Mouse (Mus musculus) lung, embryonic 15.5 days (tissue): Measurements from ENCODE around the gene Fbxo47. TPM values are rescaled to one million over a fixed set of nuclear protein-coding genes. Genes with fewer than 3 reads are reported as not detected.

ENCODE experiments used
- ATAC-seq: fragments of 200-750 bp; cut with Nextera tagmentation; 2 replicates; pipeline ENCODE4 v1.8.0; 2017; ENCODE audit warnings: moderate number of reproducible peaks, borderline replicate concordance; ENCODE audit not compliant: low FRiP score, low TSS enrichment; ENCODE audit errors: extremely low read depth
- H3K27ac ChIP-seq: fragments of 300-500 bp; sonication (generic); 2 replicates; pipeline ENCODE4 v1.5.1; 2015; ENCODE audit warnings: moderate library complexity, mild to moderate bottlenecking, inconsistent platforms
- H3K27me3 ChIP-seq: fragments of 300-500 bp; sonication (generic); 2 replicates; pipeline ENCODE4 v1.6.1; 2015; ENCODE audit warnings: inconsistent platforms
- H3K36me3 ChIP-seq: fragments of 300-500 bp; sonication (generic); 2 replicates; pipeline ENCODE4 v1.6.1; 2015; ENCODE audit warnings: inconsistent platforms
- H3K4me1 ChIP-seq: fragments of 300-500 bp; sonication (generic); 2 replicates; pipeline ENCODE4 v1.6.1; 2015; ENCODE audit warnings: inconsistent platforms
- H3K4me2 ChIP-seq: fragments of 300-500 bp; sonication (generic); 2 replicates; pipeline ENCODE4 v1.6.1; 2015; ENCODE audit warnings: inconsistent platforms, mild to moderate bottlenecking, moderate library complexity
- H3K4me3 ChIP-seq: fragments of 300-500 bp; sonication (generic); 2 replicates; pipeline ENCODE4 v1.5.1; 2015; ENCODE audit warnings: mild to moderate bottlenecking, inconsistent platforms
- H3K9ac ChIP-seq: fragments of 300-500 bp; sonication (generic); 2 replicates; pipeline ENCODE4 v1.6.1; 2015; ENCODE audit warnings: inconsistent platforms
- H3K9me3 ChIP-seq: fragments of 300-500 bp; sonication (generic); 2 replicates; pipeline ENCODE4 v1.6.1; 2016; ENCODE audit warnings: inconsistent platforms
- WGBS: fragments of 180-500 bp; shearing (Covaris S2); methylation state at CpG from one replicate; pipeline ENCODE4 v1.1.7; 2015; 5-methylcytosine and 5-hydroxymethylcytosine counted together
- polyA plus RNA-seq: library from polyadenylated mRNA; unstranded; fragments of >200 nt; fragmentation: Nextera tagmentation; extraction: Ambion mirVana; gene quantifications from 2 replicates; pipeline ENCODE4 v1.2.1, GENCODE M21; 2015

Fbxo47 gene
- 0.42 and 0.64 TPM in 2 replicates for polyA plus RNA-seq

DNA sequence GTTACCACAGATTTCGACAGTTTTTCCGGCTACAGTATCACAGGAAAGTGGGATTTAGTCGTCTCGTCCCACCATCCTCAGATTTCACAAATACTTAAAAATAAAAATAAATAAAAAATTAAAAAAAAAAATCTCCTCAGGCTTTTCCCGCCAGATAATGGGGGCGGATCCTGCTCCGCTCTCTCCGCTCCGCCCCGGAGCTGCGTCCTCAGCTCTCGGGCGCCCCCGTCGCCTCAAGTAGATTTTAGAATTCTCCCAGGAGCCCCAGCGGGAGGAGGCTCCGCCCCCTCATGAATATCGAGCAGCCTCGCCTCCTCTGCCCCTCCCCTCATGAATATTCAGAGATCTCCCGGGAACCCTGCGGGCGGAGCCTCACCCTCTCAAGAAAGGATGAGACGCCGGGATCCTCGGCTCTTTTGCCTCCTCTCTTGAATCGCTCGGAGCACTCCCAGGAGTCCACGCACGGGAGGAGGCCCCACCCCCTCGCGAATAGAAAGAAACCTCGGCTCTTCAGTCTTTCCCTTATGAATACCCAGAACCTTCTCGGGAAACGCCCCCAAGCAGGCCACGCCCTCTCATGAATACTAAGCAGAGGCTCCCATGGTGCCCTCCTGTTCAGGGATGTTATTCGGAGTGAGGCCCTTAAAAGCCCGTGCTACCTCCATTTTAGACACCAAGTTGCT is at the start of gene Fbxo47:
Fbxo47 (minus strand) TSS at position 237 of the 683 bp plus-strand sequence.
- peak within 1 kb of the TSS; percentile 67 for H3K4me2 ChIP-seq
- no peaks in the 10 kb centered on the region for H3K27me3 ChIP-seq
- peak; percentile 97 for ATAC-seq
- under 1% methylated on average over 37 of the region's 37 CpGs for WGBS
- peak within 1 kb of the TSS; percentile 59 for H3K4me3 ChIP-seq
- no peaks in the 10 kb centered on the region for H3K9me3 ChIP-seq
- no peaks in the 10 kb centered on the region for H3K4me1 ChIP-seq
- H3K9ac ChIP-seq = peak within 1 kb of the TSS; percentile 45
- H3K27ac ChIP-seq = peak within 1 kb of the TSS; percentile 90
- no peaks in the 10 kb centered on the region for H3K36me3 ChIP-seq

DNA sequence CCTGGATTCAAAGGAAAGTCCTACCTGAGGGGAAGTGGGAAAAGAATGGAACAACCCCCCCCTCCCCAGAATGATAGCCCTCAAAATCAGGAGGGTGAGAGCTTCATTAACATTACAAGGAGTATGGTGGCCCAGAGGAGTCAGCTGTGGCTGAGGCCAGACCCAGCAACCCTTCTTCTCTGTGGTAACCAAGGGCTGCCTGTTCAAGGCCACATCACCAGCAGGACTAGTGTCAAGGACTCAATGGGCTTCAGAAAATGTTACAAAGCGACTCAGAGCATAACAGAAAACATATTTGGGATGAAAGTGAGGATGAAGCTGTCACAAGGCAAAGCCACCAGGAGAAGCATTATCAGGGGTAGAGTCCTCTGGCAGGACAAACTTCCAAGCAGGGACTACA is 49.6 kb upstream of the Fbxo47 start:
- no peak overlapping the region for H3K4me3 ChIP-seq
- H3K36me3 ChIP-seq = no peaks in the 10 kb centered on the region
- H3K4me2 ChIP-seq = no peak overlapping the region
- H3K4me1 ChIP-seq = no peaks in the 10 kb centered on the region; the same call in 1 of the 2 replicates
- no peaks in the 10 kb centered on the region for H3K9me3 ChIP-seq
- H3K27ac ChIP-seq = no peak overlapping the region
- WGBS = 63% methylated on average over 1 of the region's 1 CpGs
- ATAC-seq = no peak
- H3K9ac ChIP-seq = no peak overlapping the region
- no peaks in the 10 kb centered on the region for H3K27me3 ChIP-seq

DNA sequence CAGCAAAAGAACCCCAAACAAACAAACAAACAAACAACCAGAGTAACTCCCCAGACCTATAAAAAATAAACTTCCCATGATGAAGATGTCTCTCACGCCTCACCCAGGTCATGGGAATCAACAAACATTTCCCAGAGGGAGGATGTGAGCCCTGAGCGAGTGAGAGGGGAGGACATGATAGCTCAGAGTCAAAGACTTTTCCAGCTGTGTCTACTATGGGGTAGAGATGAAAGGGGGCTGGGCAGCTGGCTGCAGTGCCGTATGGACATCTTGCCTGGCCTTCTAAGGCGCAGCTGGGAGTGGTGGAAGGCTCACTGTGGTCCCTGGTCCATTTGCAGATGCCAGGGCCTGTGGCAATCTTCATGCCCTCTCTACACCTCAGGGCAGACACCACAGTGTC is 45.0 kb upstream of the Fbxo47 start:
- no peaks in the 10 kb centered on the region for H3K9me3 ChIP-seq
- no peaks in the 10 kb centered on the region for H3K36me3 ChIP-seq
- H3K4me2 ChIP-seq = no peak overlapping the region
- H3K27ac ChIP-seq = no peak overlapping the region
- H3K9ac ChIP-seq = no peak overlapping the region
- no peak overlapping the region for H3K4me3 ChIP-seq
- WGBS = 43% methylated on average over 4 of the region's 4 CpGs
- no peak for ATAC-seq
- no peaks in the 10 kb centered on the region for H3K27me3 ChIP-seq
- H3K4me1 ChIP-seq = no peaks in the 10 kb centered on the region

DNA sequence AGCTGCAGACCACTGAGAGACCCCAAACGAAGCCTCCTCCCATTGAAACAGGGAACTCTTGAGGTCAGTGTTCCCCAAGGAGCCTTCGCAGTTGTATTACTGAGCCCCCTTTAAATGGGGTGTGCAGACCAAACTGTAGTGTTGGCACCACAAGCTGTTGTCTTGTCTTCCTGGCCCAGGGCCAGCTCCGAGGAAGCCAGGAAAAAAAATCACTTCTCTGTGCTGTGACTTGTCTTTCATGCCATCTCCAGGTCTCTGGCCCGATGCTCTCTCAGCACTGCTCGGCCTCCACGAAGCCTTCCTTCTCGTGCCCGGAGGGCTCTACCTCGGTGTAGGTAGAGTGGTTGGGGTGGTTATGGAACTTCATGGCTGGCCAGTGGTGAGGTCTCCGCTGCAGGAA is 40.3 kb upstream of the Fbxo47 start:
- H3K27ac ChIP-seq = no peak overlapping the region
- ATAC-seq = no peak
- no peaks in the 10 kb centered on the region for H3K9me3 ChIP-seq
- H3K4me1 ChIP-seq = no peaks in the 10 kb centered on the region
- no peaks in the 10 kb centered on the region for H3K36me3 ChIP-seq
- no peak overlapping the region for H3K9ac ChIP-seq
- no peak overlapping the region for H3K4me3 ChIP-seq
- no peaks in the 10 kb centered on the region for H3K27me3 ChIP-seq
- WGBS = 91% methylated on average over 10 of the region's 10 CpGs
- no peak overlapping the region for H3K4me2 ChIP-seq

DNA sequence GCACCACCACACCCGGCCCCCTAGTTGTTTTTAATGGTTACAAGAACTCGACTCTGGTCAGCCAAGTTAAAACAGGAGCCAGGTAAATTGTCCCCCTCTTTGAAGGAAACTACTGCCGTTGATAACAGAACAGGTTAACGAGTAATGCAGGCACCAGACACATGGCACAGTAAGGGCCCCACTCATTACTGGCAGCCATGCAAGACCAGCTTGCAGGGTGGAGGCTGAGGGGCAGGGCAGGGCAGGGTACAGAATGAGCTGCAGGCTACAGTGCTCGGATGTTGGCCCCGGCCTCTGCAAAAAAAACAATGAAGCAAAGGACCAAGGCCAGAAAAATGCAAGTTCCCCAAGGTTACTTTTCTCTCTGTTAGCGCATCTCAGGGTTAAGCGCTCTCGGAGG is 39.7 kb upstream of the Fbxo47 start:
- no peaks in the 10 kb centered on the region for H3K27me3 ChIP-seq
- no peaks in the 10 kb centered on the region for H3K36me3 ChIP-seq
- H3K27ac ChIP-seq = no peak overlapping the region
- ATAC-seq = no peak
- no peaks in the 10 kb centered on the region for H3K4me1 ChIP-seq
- WGBS = 81% methylated on average over 9 of the region's 9 CpGs
- no peak overlapping the region for H3K4me2 ChIP-seq
- H3K9ac ChIP-seq = no peak overlapping the region
- H3K4me3 ChIP-seq = no peak overlapping the region
- no peaks in the 10 kb centered on the region for H3K9me3 ChIP-seq

DNA sequence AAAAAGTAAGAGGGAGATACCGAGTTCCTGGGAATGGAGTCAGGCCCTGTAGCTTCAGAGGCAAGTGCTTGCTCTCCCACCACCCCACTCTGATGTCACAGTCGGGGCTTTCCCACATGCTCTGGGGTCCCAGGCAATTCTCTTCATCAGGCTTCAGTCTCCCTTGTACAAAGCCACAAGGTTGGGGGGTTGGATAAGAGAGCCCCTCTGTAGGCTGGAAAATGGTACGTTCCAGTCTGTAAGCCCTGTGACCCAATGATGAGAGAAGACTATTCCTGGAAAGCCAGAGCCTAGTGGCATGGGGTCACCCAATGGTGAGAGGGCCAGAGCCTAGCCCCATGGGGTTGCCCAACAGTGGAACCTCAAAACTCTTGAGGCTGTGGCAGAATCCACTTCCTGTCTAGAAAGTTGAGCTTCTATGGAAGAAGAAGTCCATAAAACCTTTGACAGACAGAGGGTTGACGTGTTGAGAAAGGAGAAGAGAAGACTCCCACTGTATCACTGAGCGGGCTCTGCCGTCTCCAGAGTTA is 32.1 kb upstream of the Fbxo47 start:
- Histone ChIP-seq H3K27me3 (no peaks in the 10 kb centered on the region), H3K4me1 (no peaks in the 10 kb centered on the region), H3K27ac (no peak overlapping the region), H3K36me3 (no peaks in the 10 kb centered on the region), H3K4me3 (no peak overlapping the region), H3K9ac (no peak overlapping the region), H3K4me2 (no peak overlapping the region), H3K9me3 (no peaks in the 10 kb centered on the region)
- ATAC-seq = no peak
- WGBS = 82% methylated on average over 6 of the region's 6 CpGs

DNA sequence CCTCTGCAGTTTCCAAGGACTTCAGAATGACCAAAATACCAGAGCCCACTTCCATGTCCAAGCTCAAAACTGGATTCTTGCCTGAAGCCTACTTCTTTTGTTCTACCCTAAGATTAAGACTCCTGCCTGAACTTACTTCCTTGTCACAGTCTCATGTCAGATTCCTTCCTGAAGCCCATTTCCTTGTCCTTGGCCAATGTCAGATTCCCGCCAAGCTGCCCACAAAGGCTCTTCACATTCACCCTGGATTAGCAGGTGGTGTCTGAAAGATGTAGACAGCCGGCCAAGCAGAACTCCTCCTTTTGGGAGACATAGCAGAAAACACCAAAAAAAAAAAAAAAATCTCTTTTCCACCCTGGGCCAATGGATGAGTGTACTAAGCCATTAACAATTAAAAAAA is 31.5 kb upstream of the Fbxo47 start:
- H3K36me3 ChIP-seq = no peaks in the 10 kb centered on the region
- WGBS = 66% methylated on average over 2 of the region's 2 CpGs
- ATAC-seq = no peak
- H3K9me3 ChIP-seq = no peaks in the 10 kb centered on the region
- no peak overlapping the region for H3K4me2 ChIP-seq
- no peak overlapping the region for H3K27ac ChIP-seq
- H3K4me3 ChIP-seq = no peak overlapping the region
- no peaks in the 10 kb centered on the region for H3K4me1 ChIP-seq
- H3K9ac ChIP-seq = no peak overlapping the region
- no peaks in the 10 kb centered on the region for H3K27me3 ChIP-seq

DNA sequence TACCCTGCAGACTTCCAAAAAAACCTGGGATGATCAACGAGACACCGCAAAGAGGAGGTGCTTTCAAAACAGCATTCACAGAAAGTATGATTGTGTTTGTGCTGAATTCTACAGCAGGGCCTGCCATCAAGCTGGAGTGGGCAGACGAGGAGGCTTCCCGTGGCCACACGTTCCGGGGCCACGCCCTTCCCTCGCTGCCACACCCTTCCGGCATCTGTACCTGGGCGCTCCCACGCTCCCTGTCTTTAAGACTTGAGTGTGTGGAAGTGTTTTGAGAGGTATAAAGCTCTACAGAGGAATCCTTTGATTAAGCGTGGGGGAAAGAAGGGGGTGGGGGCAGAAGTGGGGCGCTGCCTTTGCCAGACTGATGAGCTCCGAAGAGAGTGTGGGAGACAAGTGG is 29.2 kb upstream of the Fbxo47 start:
- WGBS = 78% methylated on average over 14 of the region's 14 CpGs
- Histone ChIP-seq H3K36me3 (no peaks in the 10 kb centered on the region), H3K27ac (no peak overlapping the region), H3K4me1 (no peaks in the 10 kb centered on the region), H3K9ac (no peak overlapping the region), H3K9me3 (no peaks in the 10 kb centered on the region), H3K4me3 (no peak overlapping the region), H3K27me3 (no peaks in the 10 kb centered on the region), H3K4me2 (no peak overlapping the region)
- ATAC-seq = no peak

DNA sequence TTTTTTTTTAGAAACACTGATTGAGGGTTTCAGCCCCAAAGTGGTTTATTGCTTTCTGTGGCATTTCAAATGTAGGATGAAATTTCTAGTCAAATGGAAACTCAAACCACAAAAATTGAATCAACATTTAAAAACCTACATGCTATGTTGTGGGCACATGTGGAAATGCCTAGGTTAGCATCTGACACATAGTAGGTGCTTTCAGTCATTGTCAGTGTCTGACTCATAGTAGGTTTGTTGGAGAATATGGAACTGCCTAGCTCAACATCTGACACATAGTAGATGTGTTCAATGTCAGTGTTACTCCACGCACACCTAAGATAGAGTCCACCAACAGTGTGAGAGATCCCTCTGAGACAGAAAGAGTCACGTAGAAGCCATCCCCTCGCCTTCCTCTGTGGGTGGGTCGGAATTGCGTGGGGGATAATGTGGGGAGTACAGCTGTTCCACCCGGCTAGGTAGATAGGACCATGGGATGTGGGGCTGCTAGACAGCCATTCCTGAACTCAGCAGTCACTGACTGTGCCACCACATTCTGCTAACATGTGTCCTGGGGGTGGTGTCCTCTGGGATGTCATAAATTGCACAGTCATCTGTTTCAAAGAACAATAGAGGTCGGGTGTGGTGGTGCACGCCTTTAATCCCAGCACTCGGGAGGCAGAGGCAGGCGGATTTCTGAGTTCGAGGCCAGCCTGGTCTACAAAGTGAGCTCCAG is 24.8 kb upstream of the Fbxo47 start:
- H3K9me3 ChIP-seq = no peaks in the 10 kb centered on the region
- H3K9ac ChIP-seq = no peak overlapping the region
- ATAC-seq = no peak
- no peaks in the 10 kb centered on the region for H3K36me3 ChIP-seq
- H3K4me2 ChIP-seq = no peak overlapping the region
- no peaks in the 10 kb centered on the region for H3K4me1 ChIP-seq
- no peak overlapping the region for H3K4me3 ChIP-seq
- 81% methylated on average over 11 of the region's 11 CpGs for WGBS
- H3K27me3 ChIP-seq = no peaks in the 10 kb centered on the region
- no peak overlapping the region for H3K27ac ChIP-seq

DNA sequence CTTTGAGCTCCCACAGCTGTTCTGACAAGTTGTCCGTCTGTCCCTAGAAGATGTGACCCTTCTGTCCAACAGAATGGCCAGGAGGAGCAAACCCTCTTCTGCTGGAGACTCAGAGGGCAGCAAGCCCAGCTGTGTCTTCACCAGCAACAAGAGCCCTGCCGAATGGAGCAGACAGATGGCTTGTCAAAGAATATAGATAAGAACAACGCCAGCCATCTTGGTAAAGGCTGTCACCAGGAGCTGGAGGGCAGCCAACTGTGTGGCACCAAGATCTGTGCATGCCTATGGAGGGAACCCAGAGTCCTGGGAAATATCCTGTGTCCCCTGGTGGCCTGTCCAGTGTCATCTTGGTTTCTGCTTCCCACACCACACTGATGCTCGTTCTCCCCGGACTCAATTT is 24.0 kb upstream of the Fbxo47 start:
- Histone ChIP-seq H3K9me3 (no peaks in the 10 kb centered on the region), H3K27ac (no peak overlapping the region), H3K27me3 (no peaks in the 10 kb centered on the region), H3K4me3 (no peak overlapping the region), H3K4me1 (no peaks in the 10 kb centered on the region), H3K36me3 (no peaks in the 10 kb centered on the region), H3K4me2 (no peak overlapping the region), H3K9ac (no peak overlapping the region)
- no peak for ATAC-seq
- WGBS = 57% methylated on average over 5 of the region's 5 CpGs

DNA sequence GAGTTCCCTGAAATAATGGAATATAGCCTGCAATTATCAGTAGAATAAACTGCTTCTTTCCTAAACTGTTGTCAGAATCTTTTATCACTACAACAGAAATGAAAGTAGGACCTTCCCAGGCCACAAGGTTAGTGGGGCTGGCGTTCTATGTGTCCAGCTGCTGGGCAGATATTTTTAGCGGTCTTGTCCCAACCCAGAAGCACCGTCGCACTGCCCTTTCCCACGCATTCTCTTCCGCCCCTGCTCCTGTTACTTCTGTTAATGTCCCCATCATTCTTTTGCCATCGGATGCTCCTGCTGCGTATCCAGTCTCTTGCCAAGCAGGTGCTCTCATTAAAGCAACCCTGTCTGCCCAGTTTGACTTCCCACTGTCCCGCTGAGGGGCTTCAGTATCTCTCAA is 23.0 kb upstream of the Fbxo47 start:
- H3K27me3 ChIP-seq = no peaks in the 10 kb centered on the region
- no peak overlapping the region for H3K4me3 ChIP-seq
- H3K9me3 ChIP-seq = no peaks in the 10 kb centered on the region
- no peaks in the 10 kb centered on the region for H3K4me1 ChIP-seq
- ATAC-seq = no peak
- H3K36me3 ChIP-seq = no peaks in the 10 kb centered on the region
- H3K9ac ChIP-seq = no peak overlapping the region
- no peak overlapping the region for H3K4me2 ChIP-seq
- H3K27ac ChIP-seq = no peak overlapping the region
- 79% methylated on average over 9 of the region's 9 CpGs for WGBS

DNA sequence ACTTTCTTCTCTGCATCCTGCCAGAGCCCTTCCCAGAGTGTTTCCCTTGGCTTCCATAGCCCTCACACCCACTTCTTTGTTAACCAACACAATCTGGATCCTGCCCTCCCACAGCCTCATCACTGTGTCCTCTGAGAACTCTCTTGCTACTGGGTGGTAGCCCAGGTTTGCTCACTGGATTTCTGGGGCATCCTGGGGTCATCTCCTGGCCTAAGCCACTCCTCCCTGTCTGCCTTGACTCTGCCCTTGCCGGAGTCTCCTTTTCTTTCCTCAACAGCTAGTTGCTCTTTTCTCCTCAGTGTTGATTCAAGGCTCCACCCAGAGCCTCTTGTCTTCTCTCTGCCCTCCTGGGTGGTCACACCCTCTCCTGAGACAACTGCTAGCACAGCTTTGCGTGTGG is 22.0 kb upstream of the Fbxo47 start:
- Histone ChIP-seq H3K9me3 (no peaks in the 10 kb centered on the region), H3K4me3 (no peak overlapping the region), H3K27ac (no peak overlapping the region), H3K4me1 (no peaks in the 10 kb centered on the region), H3K9ac (no peak overlapping the region), H3K4me2 (no peak overlapping the region), H3K36me3 (no peaks in the 10 kb centered on the region), H3K27me3 (no peaks in the 10 kb centered on the region)
- 45% methylated on average over 2 of the region's 2 CpGs for WGBS
- ATAC-seq = no peak
